Mouse (Mus musculus): Measurements from ENCODE around the gene Ppp1r12c. TPM values are rescaled to one million over a fixed set of nuclear protein-coding genes. Genes with fewer than 3 reads are reported as not detected.

Ppp1r12c gene
- total and polyA plus RNA-seq, 3 experiments, result 64.2 to 153 TPM; not detected in 1

- H3K36me3 ChIP-seq (ENCODE audit: control insufficient read depth in 1 of 2, insufficient read depth in 2 of 2, low read length in 2 of 2), result no peaks in the 10 kb centered on the region
- TF ChIP-seq EP300 (IDR thresholded peaks at IDR 0.05; ENCODE audit: low read depth in 1 of 2, low read length in 2 of 2) (no peak), NRF1 (IDR thresholded peaks at IDR 0.05; ENCODE audit: insufficient read depth, low read depth, low read length, poor library complexity, severe bottlenecking) (no peak), USF1 (IDR thresholded peaks at IDR 0.05; ENCODE audit: low read depth, low read length) (no peak), USF2 (IDR thresholded peaks at IDR 0.05; ENCODE audit: borderline replicate concordance in 1 of 2, insufficient read depth in 1 of 2, low read depth in 1 of 2, low read length in 2 of 2) (no peak), ZC3H11A (IDR thresholded peaks at IDR 0.05; ENCODE audit: low read depth, low read length) (no peak), MYB (IDR thresholded peaks at IDR 0.05; ENCODE audit: low read depth, low read length) (no peak), POLR2A (IDR thresholded peaks at IDR 0.05; ENCODE audit: control insufficient read depth in 1 of 2, insufficient read depth in 1 of 2, low read depth in 1 of 2, low read length in 2 of 2, poor library complexity in 1 of 2) (no peak), ZKSCAN1 (IDR thresholded peaks at IDR 0.05; ENCODE audit: low read depth, low read length) (no peak), TCF12 (IDR thresholded peaks at IDR 0.05; ENCODE audit: low read depth, low read length) (no peak), POLR2AphosphoS2 (IDR thresholded peaks at IDR 0.05; ENCODE audit: low read length) (no peak), MEF2A (IDR thresholded peaks at IDR 0.05; ENCODE audit: extremely low read depth, insufficient replicate concordance, low read depth, low read length, poor library complexity, severe bottlenecking) (no peak)
Measured at GRCm38 (mm10) chr7:4473940-4474339, 27.5 kb downstream of the Ppp1r12c start.

GRCm38 (mm10) chr7:4471179-4471555, 30.3 kb downstream of the Ppp1r12c start:
- no peaks in the 10 kb centered on the region for H3K36me3 ChIP-seq (ENCODE audit: control insufficient read depth in 1 of 2, insufficient read depth in 2 of 2, low read length in 2 of 2)
- no peaks in the 10 kb centered on the region for H3K79me2 ChIP-seq (ENCODE audit: control insufficient read depth, insufficient read depth, low read length, poor library complexity)
- H3K4me1 ChIP-seq (ENCODE audit: control insufficient read depth in 1 of 2, insufficient read depth in 2 of 2, low read length in 2 of 2), result no peaks in the 10 kb centered on the region
- H3K4me3 ChIP-seq (ENCODE audit: control insufficient read depth in 1 of 2, insufficient read depth in 1 of 2, low read depth in 2 of 2, low read length in 2 of 2), result no peak overlapping the region
- DNase-seq (ENCODE audit: low read depth, low spot score), result no peak
- no peak overlapping the region for H3K27ac ChIP-seq (ENCODE audit: control insufficient read depth, low read depth, low read length)
- H3K9me3 ChIP-seq (replicated peaks; ENCODE audit: insufficient read depth, low read length), result no peaks in the 10 kb centered on the region
- no peak overlapping the region for H3K9ac ChIP-seq (ENCODE audit: control insufficient read depth, low read depth, low read length, poor library complexity, severe bottlenecking)
- no peaks in the 10 kb centered on the region for H3K27me3 ChIP-seq (ENCODE audit: control insufficient read depth in 1 of 2, insufficient read depth in 2 of 2, low read length in 2 of 2)
- TF ChIP-seq MYC (IDR thresholded peaks at IDR 0.05; ENCODE audit: low read depth, low read length), result no peak
- no peak for TF ChIP-seq JUND (IDR thresholded peaks at IDR 0.05; ENCODE audit: low read depth, low read length)
- TF ChIP-seq MXI1 (IDR thresholded peaks at IDR 0.05; ENCODE audit: low read depth, low read length), result no peak
- TF ChIP-seq TAL1 (IDR thresholded peaks at IDR 0.05; ENCODE audit: low read length), result no peak
- no peak for TF ChIP-seq UBTF (IDR thresholded peaks at IDR 0.05; ENCODE audit: borderline replicate concordance, insufficient read depth, low read depth, low read length)
- TF ChIP-seq USF2 (IDR thresholded peaks at IDR 0.05; ENCODE audit: borderline replicate concordance in 1 of 2, insufficient read depth in 1 of 2, low read depth in 1 of 2, low read length in 2 of 2), result no peak
- TF ChIP-seq ZMIZ1 (IDR thresholded peaks at IDR 0.05; ENCODE audit: low read depth, low read length), result no peak
- TF ChIP-seq MEF2A (IDR thresholded peaks at IDR 0.05; ENCODE audit: extremely low read depth, insufficient replicate concordance, low read depth, low read length, poor library complexity, severe bottlenecking), result no peak
- no peak for TF ChIP-seq MAFK (IDR thresholded peaks at IDR 0.05; ENCODE audit: borderline replicate concordance, low read depth, low read length)
- TF ChIP-seq NELFE (IDR thresholded peaks at IDR 0.05; ENCODE audit: low read depth, low read length), result no peak
- no peak for TF ChIP-seq CHD2 (IDR thresholded peaks at IDR 0.05; ENCODE audit: low read length)
- TF ChIP-seq ZNF384 (IDR thresholded peaks at IDR 0.05; ENCODE audit: low read depth, low read length), result no peak
- no peak for TF ChIP-seq SIN3A (IDR thresholded peaks at IDR 0.05; ENCODE audit: low read length)
- no peak for TF ChIP-seq RAD21 (IDR thresholded peaks at IDR 0.05; ENCODE audit: low read depth, low read length)
- no peak for TF ChIP-seq HCFC1 (IDR thresholded peaks at IDR 0.05; ENCODE audit: low read depth, low read length)
- TF ChIP-seq ELF1 (IDR thresholded peaks at IDR 0.05; ENCODE audit: low read depth, low read length), result no peak
- no peak for TF ChIP-seq RCOR1 (IDR thresholded peaks at IDR 0.05; ENCODE audit: low read depth, low read length)
- no peak for TF ChIP-seq ZKSCAN1 (IDR thresholded peaks at IDR 0.05; ENCODE audit: low read depth, low read length)
- no peak for TF ChIP-seq POLR2A (IDR thresholded peaks at IDR 0.05; ENCODE audit: control insufficient read depth in 1 of 2, insufficient read depth in 1 of 2, low read depth in 1 of 2, low read length in 2 of 2, poor library complexity in 1 of 2)

More at GRCm38 (mm10) chr7:4473940-4474339, 27.5 kb downstream of the Ppp1r12c start:
- Histone ChIP-seq H3K79me2 (ENCODE audit: control insufficient read depth, insufficient read depth, low read length, poor library complexity) (no peaks in the 10 kb centered on the region), H3K27me3 (ENCODE audit: control insufficient read depth in 1 of 2, insufficient read depth in 2 of 2, low read length in 2 of 2) (no peaks in the 10 kb centered on the region), H3K4me1 (ENCODE audit: control insufficient read depth in 1 of 2, insufficient read depth in 2 of 2, low read length in 2 of 2) (no peaks in the 10 kb centered on the region), H3K27ac (ENCODE audit: control insufficient read depth, low read depth, low read length) (no peak overlapping the region), H3K9ac (ENCODE audit: control insufficient read depth, low read depth, low read length, poor library complexity, severe bottlenecking) (no peak overlapping the region), H3K9me3 (replicated peaks; ENCODE audit: insufficient read depth, low read length) (no peaks in the 10 kb centered on the region), H3K4me3 (ENCODE audit: control insufficient read depth in 1 of 2, insufficient read depth in 1 of 2, low read depth in 2 of 2, low read length in 2 of 2) (no peak overlapping the region)
- no peak for DNase-seq (ENCODE audit: low read depth, low spot score)

All from MEL (cell line).